Mouse (Mus musculus) induced T-regulatory cell, adult 2 months (primary cell): ENCODE results near the gene Zfp189.
A peak's percentile ranks its signal among the peaks of the same experiment; 100 is the strongest.
"Not testable (repeated sequence)": the region's sequence is repeated elsewhere in the genome, so short reads cannot be mapped to it uniquely, and the experiment has no call there.

Experiments
- DNase-seq: peaks from one replicate; pipeline ENCODE4 v3.0.0-alpha.2; 2012; ENCODE audit warnings: low read depth

Gene Zfp189

GRCm38 (mm10) chr4:49520572-49521340 lies at the start of gene Zfp189, which contains the start of gene Mrpl50:
Zfp189 (plus strand) TSS chr4:49521176.
Mrpl50 (minus strand) TSS chr4:49521093.
- DNase-seq: peak; percentile 97

- DNase-seq: no peak
Observed at GRCm38 (mm10) chr4:49473435-49474100, 47.4 kb upstream of the Zfp189 start, which contains the start of gene Acnat1. Acnat1 (minus strand) TSS chr4:49473912.

- DNase-seq: no peak
Observed at GRCm38 (mm10) chr4:49474583-49474982, 46.4 kb upstream of the Zfp189 start.

GRCm38 (mm10) chr4:49478118-49478877 lies 42.7 kb upstream of the Zfp189 start:
- DNase-seq: no peak

- DNase-seq: not testable (repeated sequence)
Observed at GRCm38 (mm10) chr4:49479035-49479434, 41.9 kb upstream of the Zfp189 start.

GRCm38 (mm10) chr4:49480104-49480760 lies 40.7 kb upstream of the Zfp189 start:
- no peak for DNase-seq

- DNase-seq: no peak
Observed at GRCm38 (mm10) chr4:49480896-49481295, 40.1 kb upstream of the Zfp189 start.

GRCm38 (mm10) chr4:49485442-49485841 lies 35.5 kb upstream of the Zfp189 start:
- DNase-seq: no peak

GRCm38 (mm10) chr4:49485934-49486650 lies 34.9 kb upstream of the Zfp189 start:
- not testable (repeated sequence) for DNase-seq

GRCm38 (mm10) chr4:49503563-49503962 lies 17.4 kb upstream of the Zfp189 start:
- no peak for DNase-seq

GRCm38 (mm10) chr4:49506386-49506785 lies 14.6 kb upstream of the Zfp189 start, which contains the start of gene Baat:
Baat (minus strand) TSS chr4:49506557.
- no peak for DNase-seq

- DNase-seq: no peak
Observed at GRCm38 (mm10) chr4:49509183-49509582, 11.8 kb upstream of the Zfp189 start.

- DNase-seq: not testable (repeated sequence)
Observed at GRCm38 (mm10) chr4:49510236-49510835, 10.6 kb upstream of the Zfp189 start.

GRCm38 (mm10) chr4:49512636-49513035 lies 8.3 kb upstream of the Zfp189 start:
- DNase-seq: no peak

GRCm38 (mm10) chr4:49514441-49514840 lies 6.5 kb upstream of the Zfp189 start:
- no peak for DNase-seq

GRCm38 (mm10) chr4:49519476-49519875 lies 1.5 kb upstream of the Zfp189 start:
- DNase-seq: peak; percentile 42

GRCm38 (mm10) chr4:49521346-49521745 lies 370 bp downstream of the Zfp189 start:
- DNase-seq: no peak

GRCm38 (mm10) chr4:49522576-49522975 lies 1.6 kb downstream of the Zfp189 start:
- DNase-seq: no peak

GRCm38 (mm10) chr4:49535036-49535435 lies 14.1 kb downstream of the Zfp189 start:
- DNase-seq: no peak

GRCm38 (mm10) chr4:49535675-49536294 lies 14.8 kb downstream of the Zfp189 start:
- DNase-seq: no peak
